Mouse (Mus musculus): ENCODE measurements around the gene Pttg1ip. TPM values are rescaled to one million over a fixed set of nuclear protein-coding genes. Genes with fewer than 3 reads are reported as not detected.

Pttg1ip gene
- total RNA-seq, 2 experiments from 2014 or later: 30.5 to 36.5 TPM

DNA sequence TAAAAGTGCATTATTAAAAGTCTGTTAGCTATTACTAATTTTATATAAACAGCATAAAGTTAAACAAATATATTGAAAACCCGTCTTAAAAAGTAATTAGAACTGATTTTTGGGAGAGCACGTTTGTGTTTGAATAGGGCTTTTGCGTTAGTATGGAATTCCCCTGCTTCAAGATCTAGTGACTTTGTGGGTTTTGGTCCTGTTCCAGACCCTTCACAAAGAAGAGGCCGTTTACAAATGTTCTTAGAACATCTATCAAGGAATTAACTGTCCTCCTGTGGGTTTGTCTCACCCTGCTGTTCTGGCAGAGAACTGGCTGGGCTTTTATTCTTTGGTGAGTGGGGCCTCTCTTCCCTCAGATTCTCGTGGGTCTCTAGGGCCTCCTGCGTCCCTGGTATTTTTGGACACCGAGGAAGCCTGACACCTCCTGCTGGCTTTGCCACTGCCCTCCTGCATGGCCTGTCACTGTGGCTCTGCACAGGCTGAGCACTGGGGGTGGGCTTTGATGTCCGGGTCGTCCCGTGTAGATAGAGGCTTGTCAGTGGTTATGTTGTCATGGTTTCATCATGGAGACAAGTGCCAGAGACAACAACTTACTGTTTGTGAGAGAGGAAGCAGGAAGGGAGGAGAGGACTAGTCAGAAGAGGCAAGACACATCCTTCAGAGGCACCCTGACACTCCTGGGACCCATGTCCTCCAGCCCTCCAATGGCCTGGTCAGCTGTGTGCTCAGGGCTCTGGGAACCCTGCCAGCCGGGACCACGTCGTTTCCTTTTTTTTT is 53.1 kb downstream of the Pttg1ip start:
- H3K27ac ChIP-seq: peak overlapping the region; percentile 61
- H3K4me3 ChIP-seq: peak overlapping the region; percentile 9; the same call in 1 of the 2 replicates
- no peak for TF ChIP-seq CTCF (IDR thresholded peaks at IDR 0.05)
- no peak for DNase-seq
- intact Hi-C loops (cut with DNase I): no loop called here

- DNase-seq: no peak
- H3K27ac ChIP-seq: no peak overlapping the region
- intact Hi-C loops (cut with DNase I): no loop called here
- no peak overlapping the region for H3K4me3 ChIP-seq
- no peak for TF ChIP-seq CTCF (IDR thresholded peaks at IDR 0.05)
These were observed 54.9 kb downstream of the Pttg1ip start for GRCm38 (mm10) chr10:77636234-77636922.

DNA sequence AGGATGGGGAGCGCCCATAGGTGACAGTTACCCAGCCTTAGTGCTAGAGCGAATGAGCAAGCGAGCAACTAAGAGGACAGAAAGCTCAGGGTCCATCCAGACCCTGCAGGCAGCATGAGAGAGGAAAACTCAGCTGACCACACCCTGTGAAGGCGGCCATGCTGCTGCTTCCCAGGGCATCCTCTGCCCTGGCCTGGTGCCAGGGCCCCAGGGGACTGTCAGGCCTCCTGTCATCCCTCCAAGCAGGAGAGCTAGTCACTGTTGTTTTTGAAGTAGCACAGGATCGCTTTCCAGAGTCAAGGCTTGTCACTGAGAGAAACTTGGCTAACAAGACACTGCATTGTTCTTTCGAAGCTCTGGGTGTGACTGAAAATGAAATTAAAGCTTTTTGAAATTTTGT is 57.4 kb downstream of the Pttg1ip start:
- Histone ChIP-seq H3K27ac (peak overlapping the region; percentile 49), H3K4me3 (no peak overlapping the region)
- DNase-seq: no peak
- intact Hi-C loops (cut with DNase I): no loop called here
- no peak for TF ChIP-seq CTCF (IDR thresholded peaks at IDR 0.05)

DNA sequence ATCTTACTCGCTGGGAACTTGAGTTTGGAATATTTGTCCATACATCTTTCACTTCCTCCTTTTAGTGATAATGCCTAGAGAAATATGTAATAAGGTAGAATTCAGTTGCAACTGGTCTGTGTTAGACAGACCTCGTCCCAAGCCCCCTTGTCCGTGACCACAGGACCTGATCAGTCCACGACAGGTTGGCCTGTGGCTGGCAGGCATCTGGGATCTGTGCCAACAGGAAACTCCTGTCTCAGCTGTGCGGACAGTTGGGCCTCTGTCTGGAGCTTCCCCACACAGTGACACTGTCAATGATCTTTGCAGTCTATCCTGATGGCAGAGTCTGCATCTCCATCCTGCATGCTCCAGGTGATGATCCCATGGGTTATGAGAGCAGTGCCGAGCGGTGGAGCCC is 61.6 kb downstream of the Pttg1ip start:
- Histone ChIP-seq H3K4me3 (no peak overlapping the region), H3K27ac (no peak overlapping the region)
- TF ChIP-seq CTCF (IDR thresholded peaks at IDR 0.05): no peak
- no peak for DNase-seq
- intact Hi-C loops (cut with DNase I): no loop called here

GRCm38 (mm10) chr10:77645571-77645970 is 64.1 kb downstream of the Pttg1ip start:
- no peak overlapping the region for H3K27ac ChIP-seq
- intact Hi-C loops (cut with DNase I): no loop called here
- DNase-seq: no peak
- TF ChIP-seq CTCF (IDR thresholded peaks at IDR 0.05): no peak
- no peak overlapping the region for H3K4me3 ChIP-seq

- TF ChIP-seq CTCF (IDR thresholded peaks at IDR 0.05): no peak
- no peak overlapping the region for H3K27ac ChIP-seq
These were observed 65.9 kb downstream of the Pttg1ip start for GRCm38 (mm10) chr10:77647461-77647860.

DNA sequence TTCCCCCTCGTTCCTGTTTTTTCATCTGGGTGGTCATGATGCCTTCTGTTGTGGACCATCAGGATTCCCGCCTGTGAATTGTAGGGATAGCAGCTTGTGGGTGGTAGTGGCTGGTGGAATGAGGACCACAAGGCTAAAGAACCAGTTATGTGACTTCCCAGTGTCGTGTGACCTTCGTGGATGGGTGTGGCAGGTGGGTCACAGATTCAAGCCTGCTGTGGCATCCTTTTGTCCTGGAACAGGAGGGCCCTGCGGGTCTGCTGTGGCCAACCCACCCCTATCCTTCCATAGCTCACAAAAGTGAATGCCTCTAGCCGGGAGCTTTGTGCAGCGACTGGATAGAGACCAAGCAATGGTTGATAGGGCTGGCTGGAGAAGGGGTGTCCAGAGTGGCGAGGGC is 66.4 kb downstream of the Pttg1ip start:
- no peak for TF ChIP-seq CTCF (IDR thresholded peaks at IDR 0.05)
- intact Hi-C loops (cut with DNase I): no loop called here
- DNase-seq: no peak
- Histone ChIP-seq H3K27ac (no peak overlapping the region), H3K4me3 (no peak overlapping the region)

More at GRCm38 (mm10) chr10:77647461-77647860, 65.9 kb downstream of the Pttg1ip start:
- no peak overlapping the region for H3K4me3 ChIP-seq
- intact Hi-C loops (cut with DNase I): no loop called here
- DNase-seq: no peak

Small RNA genes lying within 50 kb of the gene (microRNA-seq; reads per million reads assigned to microRNA genes)
- 6.5 reads per million for gene Mir1930

Other genes starting within 250 kb of the Pttg1ip start
- gene Adarb1, start 163.4 kb upstream of the Pttg1ip start, total RNA-seq (2021): 1 to 10 TPM; 6.6 to 8.9 TPM
- gene Fam207a, start 65.9 kb upstream of the Pttg1ip start, total RNA-seq (2021): 1 to 10 TPM; 5.4 to 8.4 TPM
- 1 to 10 TPM in 1 of 2 experiments, under 1 TPM in 1; 0.92 to 1.8 TPM for gene Itgb2, start 51.5 kb upstream of the Pttg1ip start, total RNA-seq (2021)
- 10 to 100 TPM; 43.5 to 44.5 TPM for gene Sumo3, start 24.4 kb downstream of the Pttg1ip start, total RNA-seq (2021)
- 1 to 10 TPM; 8.4 to 8.6 TPM for gene Gm49325, start 24.5 kb downstream of the Pttg1ip start, total RNA-seq (2021)
- gene Ube2g2, start 40.6 kb downstream of the Pttg1ip start, total RNA-seq (2021): 10 to 100 TPM; 95.4 to 100.0 TPM
- not detected for gene Tspear, start 104.8 kb downstream of the Pttg1ip start, total RNA-seq (2021)
- gene Gm19402, start 109.0 kb downstream of the Pttg1ip start, total RNA-seq (2021): not detected
- gene Gm9508, start 115.5 kb downstream of the Pttg1ip start, total RNA-seq (2021): not detected
- gene Gm10272, start 124.9 kb downstream of the Pttg1ip start, total RNA-seq (2021): not detected
- not detected for gene Gm10024, start 129.7 kb downstream of the Pttg1ip start, total RNA-seq (2021)
- gene Gm10142, start 134.1 kb downstream of the Pttg1ip start, total RNA-seq (2021): not detected
- gene Krtap12-1, start 138.9 kb downstream of the Pttg1ip start, total RNA-seq (2021): not detected
- not detected for gene Gm10100, start 144.8 kb downstream of the Pttg1ip start, total RNA-seq (2021)
- not detected for gene Gm18596, start 160.9 kb downstream of the Pttg1ip start, total RNA-seq (2021)
- not detected for gene Gm9736, start 169.6 kb downstream of the Pttg1ip start, total RNA-seq (2021)
- gene Gm3233, start 178.0 kb downstream of the Pttg1ip start, total RNA-seq (2021): not detected
- gene Gm3238, start 189.6 kb downstream of the Pttg1ip start, total RNA-seq (2021): not detected
- not detected for gene Gm7138, start 195.2 kb downstream of the Pttg1ip start, total RNA-seq (2021)
- gene Gm3250, start 200.8 kb downstream of the Pttg1ip start, total RNA-seq (2021): not detected
- not detected for gene Gm7137, start 206.5 kb downstream of the Pttg1ip start, total RNA-seq (2021)
- not detected for gene Gm9639, start 213.4 kb downstream of the Pttg1ip start, total RNA-seq (2021)
- not detected for gene Gm19668, start 217.4 kb downstream of the Pttg1ip start, total RNA-seq (2021)
- gene Gm9507, start 230.1 kb downstream of the Pttg1ip start, total RNA-seq (2021): not detected
- gene Gm2696, start 233.0 kb downstream of the Pttg1ip start, total RNA-seq (2021): not detected
- gene Krtap10-4, start 245.4 kb downstream of the Pttg1ip start, total RNA-seq (2021): not detected